In the genomic region with DNA sequence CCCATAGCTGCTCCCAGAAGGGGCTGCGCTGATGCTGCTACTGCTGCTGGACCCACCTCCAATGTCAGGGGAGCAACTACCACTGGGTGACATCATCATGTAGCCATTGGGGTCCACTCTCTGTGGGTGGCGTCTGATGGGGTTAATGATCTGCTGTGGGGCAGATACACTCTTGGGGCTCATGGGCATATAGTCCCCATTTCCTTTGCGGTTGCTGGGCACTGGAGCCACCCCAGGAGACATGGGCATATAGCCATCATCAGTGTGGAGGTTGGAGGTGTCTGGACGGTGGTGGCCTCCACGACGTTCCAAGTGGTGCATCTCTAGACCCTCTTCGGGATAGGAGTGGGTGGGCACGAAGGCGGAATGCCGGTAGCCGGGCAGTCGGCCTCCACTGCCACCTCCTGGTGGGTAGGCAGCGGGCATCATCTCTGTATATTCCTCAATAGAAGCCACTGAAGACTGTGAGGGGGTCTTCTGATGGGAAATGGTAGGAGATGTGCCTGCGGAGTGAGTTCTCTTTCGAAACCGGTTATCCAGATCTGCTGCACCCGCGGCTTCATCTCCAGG, we compare ENCODE assay signal across 9 mouse cellular contexts. TPM values are rescaled to one million over a fixed set of nuclear protein-coding genes. Genes with fewer than 3 reads are reported as not detected.
DNase-seq lines count a peak whose midpoint lies in the region; ATAC-seq and TF ChIP-seq lines count a peak whose summit lies in the region.
"Had no signal": no experiment of that assay in that cellular context is flagged by ENCODE, and none has a peak within 500 bp of the region (broad histone marks: within the 10 kb centered on the region; RNA-seq: fewer than 3 reads in every experiment).

No protein-coding gene starts in this region.

- H3K27ac ChIP-seq in heart, adult 2 months = peak overlapping the region; percentile 82
- H3K27ac ChIP-seq in gastrocnemius, adult 2 months = peak overlapping the region; percentile 96
- no peak overlapping the region for H3K27ac ChIP-seq in neural tube, embryonic 12.5 days

- peak overlapping the region; percentile 89 for H3K9ac ChIP-seq in heart, adult 2 months (ENCODE audit: low read depth, low read length)
- no peak overlapping the region for H3K9ac ChIP-seq in neural tube, embryonic 12.5 days

- peak overlapping the region; percentile 67 for H3K4me3 ChIP-seq in heart, adult 2 months
- peak overlapping the region; percentile 82 for H3K4me3 ChIP-seq in gastrocnemius, adult 2 months
- H3K4me3 ChIP-seq in neural tube, embryonic 12.5 days = peak overlapping the region; percentile 79; the same call in 1 of the 2 replicates
- H3K4me3 ChIP-seq: erythroblast, embryonic 14.5 days had no signal

- 0 out of 2 replicates have a peak, but pooled peaks cover 2% of the 10 kb centered on the region for H3K27me3 ChIP-seq in heart, adult 2 months (ENCODE audit: control insufficient read depth, insufficient read depth, low read length)
- no peaks in the 10 kb centered on the region for H3K27me3 ChIP-seq in neural tube, embryonic 12.5 days (replicated peaks)

- peaks cover 8% of the 10 kb centered on the region; the same call in 1 of the 2 replicates for H3K79me2 ChIP-seq in heart, adult 2 months (replicated peaks; ENCODE audit: control insufficient read depth, insufficient read depth, low read length)

- H3K36me3 ChIP-seq in heart, adult 2 months (ENCODE audit: control insufficient read depth, insufficient read depth, low read length) = no peaks in the 10 kb centered on the region
- H3K36me3 ChIP-seq in neural tube, embryonic 12.5 days = peaks cover 13% of the 10 kb centered on the region

- no peaks in the 10 kb centered on the region for H3K9me3 ChIP-seq in neural tube, embryonic 12.5 days

- TF ChIP-seq CTCF in heart, adult 2 months (IDR thresholded peaks at IDR 0.05) = peak; percentile 68
- peak; percentile 74 for TF ChIP-seq CTCF in gastrocnemius, adult 2 months (IDR thresholded peaks at IDR 0.05)

- intact Hi-C loops in heart, adult 2 months (cut with DNase I) = loop anchor here (5.0 to 10.0 kb wide), 3 partner anchors 274 to 591 kb away; no protein-coding TSS in a partner anchor
- intact Hi-C loops in gastrocnemius, adult 2 months (cut with DNase I) = loop anchor here (2.0 to 5.0 kb wide), 4 partner anchors 86 to 391 kb away; no protein-coding TSS in a partner anchor

- TF ChIP-seq EP300 in heart, adult 2 months (IDR thresholded peaks at IDR 0.05; ENCODE audit: insufficient read depth, low read depth, low read length) = no peak

- no peak for ATAC-seq in neural tube, embryonic 12.5 days (ENCODE audit: low FRiP score, low read depth)

- TF ChIP-seq POLR2A in heart, adult 2 months (IDR thresholded peaks at IDR 0.05; ENCODE audit: insufficient read depth, low read depth, low read length) = no peak

- DNase-seq in heart, adult 2 months = peak in 1 of 2 experiments; percentile 51
- DNase-seq in heart, adult 8-10 months (ENCODE audit: low spot score) = no peak
- DNase-seq in cerebellum, postnatal 10 days = peak; percentile 82 to 84
- DNase-seq in gastrocnemius, adult 2 months = peak; percentile 66
- peak; percentile 57 to 71 for DNase-seq in layer of hippocampus, postnatal 10 days (ENCODE audit: low spot score in 2 of 2)
- DNase-seq in spleen, postnatal 4 days (ENCODE audit: low spot score in 2 of 2) = no peak
- DNase-seq in T-cell, adult 2 months (ENCODE audit: low spot score) = no peak

- peak overlapping the region; percentile 90 for H3K4me2 ChIP-seq in neural tube, embryonic 12.5 days (replicated peaks)

- peaks cover 1% of the 10 kb centered on the region for H3K4me1 ChIP-seq in heart, adult 2 months (ENCODE audit: control insufficient read depth, insufficient read depth, low read length)
- peaks cover 48% of the 10 kb centered on the region for H3K4me1 ChIP-seq in neural tube, embryonic 12.5 days

- WGBS in heart, adult 2 months = 66% methylated on average over 18 of the region's 18 CpGs
- WGBS in neural tube, embryonic 12.5 days = 92% methylated on average over 18 of the region's 18 CpGs

RNA-seq across cellular contexts. Expression of a gene that starts 2.7 kb away (rescaled TPM):
- 10 to 100 TPM; 39.9 to 50.0 TPM for total RNA-seq in heart, adult 2 months (2021)
- 10.5 and 15.4 TPM in 2 replicates for polyA plus RNA-seq in heart, adult 2 months (2012; rRNA removed)
- total RNA-seq in heart, adult 8-10 months (2022) = 10 to 100 TPM; 14.8 to 34.3 (median 24.0) TPM
- total RNA-seq in gastrocnemius, adult 2 months (2021) = 10 to 100 TPM; 73.9 to 90.0 TPM
- total RNA-seq in layer of hippocampus, postnatal 10 days (2021) = 10 to 100 TPM; 29.7 to 31.3 TPM
- 11.8 and 12.6 TPM in 2 replicates for polyA plus RNA-seq in neural tube, embryonic 12.5 days (2016; fragmentation: Nextera tagmentation; extraction: Ambion mirVana)

RNA-seq across cellular contexts. Expression of a gene that starts 27.7 kb away (rescaled TPM):
- 10 to 100 TPM; 11.2 to 11.3 TPM for total RNA-seq in heart, adult 2 months (2021)
- polyA plus RNA-seq in heart, adult 2 months (2012; rRNA removed) = 10.7 and 14.0 TPM in 2 replicates
- 10 to 100 TPM in 3 of 4 experiments, 1 to 10 TPM in 1; 10.0 to 11.3 (median 10.6) TPM for total RNA-seq in heart, adult 8-10 months (2022)
- total RNA-seq in gastrocnemius, adult 2 months (2021) = 1 to 10 TPM; 8.4 to 8.5 TPM
- 1 to 10 TPM; 5.8 to 5.9 TPM for total RNA-seq in layer of hippocampus, postnatal 10 days (2021)
- polyA plus RNA-seq in neural tube, embryonic 12.5 days (2016; fragmentation: Nextera tagmentation; extraction: Ambion mirVana) = 8.7 and 9.5 TPM in 2 replicates

RNA-seq across cellular contexts. Expression of a gene that starts 55.6 kb away (rescaled TPM):
- total RNA-seq in heart, adult 2 months (2021) = not detected
- 0.04 TPM in 1 of 2 replicates, not detected in the other for polyA plus RNA-seq in heart, adult 2 months (2012; rRNA removed)
- not detected for total RNA-seq in heart, adult 8-10 months (2022)
- not detected for total RNA-seq in gastrocnemius, adult 2 months (2021)
- total RNA-seq in layer of hippocampus, postnatal 10 days (2021) = not detected
- 30.7 and 31.0 TPM in 2 replicates for polyA plus RNA-seq in neural tube, embryonic 12.5 days (2016; fragmentation: Nextera tagmentation; extraction: Ambion mirVana)
- polyA plus RNA-seq: erythroblast, embryonic 14.5 days had no signal

Comparison
In these comparisons a context has a peak if more than half of its experiments do, and no peak if none do; other contexts are left out.
1. DNase-seq: peak in cerebellum, postnatal 10 days (2 of 2), gastrocnemius, adult 2 months (single experiment) and layer of hippocampus, postnatal 10 days (2 of 2); none in heart, adult 8-10 months (single experiment), spleen, postnatal 4 days (0 of 2) and T-cell, adult 2 months (single experiment).
2. Peak in every context shown above with its lines, with median percentiles within 50 percentile points of each other: H3K4me3 ChIP-seq.